In the genomic region with DNA sequence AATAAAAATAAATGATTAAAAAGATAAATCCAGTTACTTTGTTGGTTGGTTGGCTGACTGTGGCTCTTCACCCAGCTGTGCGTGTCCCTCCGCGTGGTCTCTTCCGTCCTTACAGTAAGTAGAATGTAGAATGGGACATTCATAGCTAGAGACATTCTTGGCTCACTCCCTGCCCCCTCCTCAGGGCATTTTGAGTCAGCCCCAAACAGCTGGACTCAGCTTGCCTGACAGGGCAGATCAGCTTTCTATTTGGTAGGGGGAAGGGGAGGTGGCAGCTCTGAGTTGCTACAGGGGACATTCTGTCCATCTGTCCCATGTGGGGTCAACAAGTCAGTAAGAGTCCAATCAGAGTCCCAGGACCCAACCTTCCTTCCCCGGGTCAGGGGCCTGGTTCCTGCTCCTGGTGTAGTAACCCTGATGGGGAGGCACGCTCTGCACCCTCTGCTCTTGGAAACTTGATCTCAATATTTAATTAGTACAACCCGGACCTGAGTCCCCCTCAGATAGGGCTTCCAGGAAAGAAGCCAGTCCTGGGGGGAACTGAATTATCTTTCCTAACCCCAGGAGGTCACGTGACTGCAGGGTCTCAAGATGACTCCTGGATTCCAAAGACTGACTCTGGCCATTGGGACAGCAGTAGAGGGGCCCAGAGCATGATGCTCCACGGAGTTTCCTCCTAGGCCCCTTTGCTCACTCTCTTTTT, we compare ENCODE assay signal across 12 mouse cellular contexts. TPM values are rescaled to one million over a fixed set of nuclear protein-coding genes. Genes with fewer than 3 reads are reported as not detected.
DNase-seq lines count a peak whose midpoint lies in the region; ATAC-seq and TF ChIP-seq lines count a peak whose summit lies in the region.
"Had no signal": no experiment of that assay in that cellular context is flagged by ENCODE, and none has a peak within 500 bp of the region (broad histone marks: within the 10 kb centered on the region; RNA-seq: fewer than 3 reads in every experiment).

No protein-coding gene starts in this region.

- no peak overlapping the region for H3K9ac ChIP-seq in intestine, embryonic 15.5 days
- no peak overlapping the region for H3K9ac ChIP-seq in intestine, postnatal 0 days (ENCODE audit: low read depth, low read length)
- peak overlapping the region; percentile 98 for H3K9ac ChIP-seq in CH12.LX (ENCODE audit: insufficient read depth, low read depth)
- H3K9ac ChIP-seq in intestine, embryonic 16.5 days (ENCODE audit: low read depth, low read length): peak overlapping the region; percentile 34; the same call in 1 of the 2 replicates
- H3K9ac ChIP-seq: hindbrain, embryonic 15.5 days; liver, embryonic 13.5 days had no signal

- H3K4me2 ChIP-seq in intestine, embryonic 15.5 days (replicated peaks): no peak overlapping the region
- no peak overlapping the region for H3K4me2 ChIP-seq in intestine, postnatal 0 days (replicated peaks; ENCODE audit: low read depth)
- H3K4me2 ChIP-seq in CH12.LX (ENCODE audit: insufficient read depth, low read depth, poor library complexity, severe bottlenecking): peak overlapping the region; percentile 57
- no peak overlapping the region for H3K4me2 ChIP-seq in intestine, embryonic 16.5 days (ENCODE audit: low read depth, low read length)
- H3K4me2 ChIP-seq: hindbrain, embryonic 15.5 days; liver, embryonic 13.5 days had no signal

- dilution Hi-C loops in CH12.LX (cut with MboI; ENCODE audit: extremely low pct_ligation_motif_present, extremely low pct_unique_long_range_greater_than_20kb, low sequenced_read_pairs): no loop called here

- peaks cover 22% of the 10 kb centered on the region for H3K4me1 ChIP-seq in intestine, embryonic 15.5 days (replicated peaks)
- H3K4me1 ChIP-seq in intestine, postnatal 0 days (replicated peaks; ENCODE audit: control insufficient read depth, insufficient read depth, low read length): peaks cover 6% of the 10 kb centered on the region; the same call in 1 of the 2 replicates
- peaks cover 22 to 59% of the 10 kb centered on the region in 2 experiments for H3K4me1 ChIP-seq in CH12.LX (ENCODE audit: control insufficient read depth in 1 of 2, insufficient read depth in 2 of 2)
- H3K4me1 ChIP-seq in embryonic facial prominence, embryonic 10.5 days: peaks cover 54% of the 10 kb centered on the region
- H3K4me1 ChIP-seq in intestine, embryonic 16.5 days (ENCODE audit: control insufficient read depth, insufficient read depth, low read length): peaks cover 31% of the 10 kb centered on the region

- peak overlapping the region; percentile 23; the same call in 1 of the 2 replicates for H3K27ac ChIP-seq in intestine, embryonic 15.5 days
- no peak overlapping the region for H3K27ac ChIP-seq in intestine, postnatal 0 days (ENCODE audit: low read depth, low read length)
- peak overlapping the region; percentile 76 for H3K27ac ChIP-seq in CH12.LX (ENCODE audit: insufficient read depth, low read depth)
- H3K27ac ChIP-seq in embryonic facial prominence, embryonic 10.5 days (replicated peaks): no peak overlapping the region; the same call in 1 of the 2 replicates
- H3K27ac ChIP-seq in intestine, embryonic 16.5 days (ENCODE audit: low read length): 0 out of 2 replicates have a peak overlapping the region, but pooled peaks have one; percentile 11
- H3K27ac ChIP-seq: hindbrain, embryonic 15.5 days; liver, embryonic 13.5 days had no signal

- H3K27me3 ChIP-seq in intestine, embryonic 15.5 days (replicated peaks): no peaks in the 10 kb centered on the region
- peaks cover 6% of the 10 kb centered on the region; the same call in 1 of the 2 replicates for H3K27me3 ChIP-seq in intestine, postnatal 0 days (replicated peaks; ENCODE audit: control insufficient read depth, insufficient read depth, low read length)
- H3K27me3 ChIP-seq in CH12.LX (replicated peaks): no peaks in the 10 kb centered on the region
- H3K27me3 ChIP-seq in embryonic facial prominence, embryonic 10.5 days (replicated peaks; ENCODE audit: low read depth, poor library complexity, severe bottlenecking): peaks cover 36% of the 10 kb centered on the region
- no peaks in the 10 kb centered on the region for H3K27me3 ChIP-seq in intestine, embryonic 16.5 days (replicated peaks; ENCODE audit: control insufficient read depth, insufficient read depth, low read length)
- H3K27me3 ChIP-seq: hindbrain, embryonic 15.5 days had no signal

- no peaks in the 10 kb centered on the region for H3K9me3 ChIP-seq in intestine, embryonic 15.5 days
- no peaks in the 10 kb centered on the region for H3K9me3 ChIP-seq in intestine, postnatal 0 days (ENCODE audit: control insufficient read depth)
- no peaks in the 10 kb centered on the region for H3K9me3 ChIP-seq in CH12.LX (replicated peaks; ENCODE audit: low read length)
- H3K9me3 ChIP-seq in embryonic facial prominence, embryonic 10.5 days: no peaks in the 10 kb centered on the region
- H3K9me3 ChIP-seq in intestine, embryonic 16.5 days (ENCODE audit: control insufficient read depth, low read length): no peaks in the 10 kb centered on the region
- H3K9me3 ChIP-seq: hindbrain, embryonic 15.5 days; liver, embryonic 13.5 days had no signal

- 59% methylated on average over 9 of the region's 9 CpGs for whole genome bisulfite sequencing in intestine, embryonic 15.5 days
- WGBS in intestine, postnatal 0 days: 70% methylated on average over 9 of the region's 9 CpGs
- 55% methylated on average over 9 of the region's 9 CpGs for WGBS in embryonic facial prominence, embryonic 10.5 days
- WGBS in intestine, embryonic 16.5 days: 68% methylated on average over 9 of the region's 9 CpGs

- no peak for ATAC-seq in intestine, embryonic 15.5 days
- no peak for ATAC-seq in intestine, postnatal 0 days
- ATAC-seq in intestine, embryonic 16.5 days: no peak

- TF ChIP-seq CTCF in intestine, postnatal 0 days (IDR thresholded peaks at IDR 0.05; ENCODE audit: low read depth): no peak
- TF ChIP-seq CTCF in CH12.LX (conservative IDR thresholded peaks at IDR 0.05 in 1 of 2, IDR thresholded peaks at IDR 0.05 in 1 of 2; ENCODE audit: low read depth in 2 of 2, low read length in 2 of 2): no peak

- peaks cover 25% of the 10 kb centered on the region for H3K79me2 ChIP-seq in CH12.LX (replicated peaks; ENCODE audit: control insufficient read depth, extremely low read depth, insufficient read depth, poor library complexity, severe bottlenecking)

- in situ Hi-C loops in CH12.LX (cut with MboI; ENCODE audit: low pct_ligation_motif_present, low pct_unique_long_range_greater_than_20kb, low sequenced_read_pairs): loop anchor here (10.0 kb wide), 1 partner anchor 371 kb away; the partner anchor contains the start of gene Kif21b

- H3K36me3 ChIP-seq in intestine, embryonic 15.5 days: 0 out of 2 replicates have a peak, but pooled peaks cover 2% of the 10 kb centered on the region
- no peaks in the 10 kb centered on the region for H3K36me3 ChIP-seq in intestine, postnatal 0 days (ENCODE audit: control insufficient read depth, insufficient read depth)
- H3K36me3 ChIP-seq in CH12.LX (replicated peaks in 1 of 2; ENCODE audit: control insufficient read depth in 1 of 2, insufficient read depth in 1 of 2, low read length in 1 of 2): peaks cover 5 to 9% of the 10 kb centered on the region in 2 experiments
- peaks cover 6% of the 10 kb centered on the region for H3K36me3 ChIP-seq in embryonic facial prominence, embryonic 10.5 days (replicated peaks)
- peaks cover 3% of the 10 kb centered on the region for H3K36me3 ChIP-seq in intestine, embryonic 16.5 days (ENCODE audit: control insufficient read depth, insufficient read depth, low read length)
- H3K36me3 ChIP-seq: hindbrain, embryonic 15.5 days had no signal

- peak; percentile 49 for DNase-seq in CH12.LX (ENCODE audit: extremely low read depth)
- peak; percentile 46 for DNase-seq in embryonic facial prominence, embryonic 10.5 days (ENCODE audit: low spot score)
- no peak for DNase-seq in layer of hippocampus, adult 18-20 months (ENCODE audit: low spot score in 2 of 2)
- DNase-seq in adrenal gland, postnatal 36 days: no peak
- DNase-seq in right cerebral cortex, postnatal 25 days: no peak
- DNase-seq: liver, embryonic 13.5 days; right cerebral cortex, adult 18-20 months had no signal

- no peak overlapping the region for H3K4me3 ChIP-seq in intestine, embryonic 15.5 days (replicated peaks)
- no peak overlapping the region for H3K4me3 ChIP-seq in intestine, postnatal 0 days (ENCODE audit: low read depth, low read length)
- H3K4me3 ChIP-seq in CH12.LX (replicated peaks in 1 of 3; ENCODE audit: low read depth in 2 of 3, low read length in 2 of 3, poor library complexity in 1 of 3): peak overlapping the region in 1 of 3 experiments; percentile 7
- no peak overlapping the region for H3K4me3 ChIP-seq in embryonic facial prominence, embryonic 10.5 days
- H3K4me3 ChIP-seq in intestine, embryonic 16.5 days (ENCODE audit: low read length): no peak overlapping the region
- H3K4me3 ChIP-seq: erythroblast, embryonic 14.5 days; hindbrain, embryonic 15.5 days; liver, embryonic 13.5 days had no signal

- TF ChIP-seq POLR2A in CH12.LX (IDR thresholded peaks at IDR 0.05; ENCODE audit: low read depth, low read length): no peak

- TF ChIP-seq EP300 in CH12.LX (IDR thresholded peaks at IDR 0.05; ENCODE audit: low read length): peak; percentile 94

- no peak for TF ChIP-seq RAD21 in CH12.LX (IDR thresholded peaks at IDR 0.05; ENCODE audit: low read depth, low read length)

RNA-seq across cellular contexts. Expression of gene Phlda3, which starts 2.3 kb away (rescaled TPM):
- polyA plus RNA-seq in intestine, embryonic 15.5 days (2015; fragmentation: Nextera tagmentation; extraction: Ambion mirVana): 44.5 and 44.6 TPM in 2 replicates
- polyA plus RNA-seq in intestine, postnatal 0 days (2015; fragmentation: Nextera tagmentation; extraction: Ambion mirVana): 22.0 and 22.5 TPM in 2 replicates
- total RNA-seq in CH12.LX (2012; rRNA removed) (76.8 and 98.1 TPM in 2 replicates), CH12.LX (2014; rRNA removed) (45.6 and 49.5 TPM in 2 replicates)
- 34.9 and 37.5 TPM in 2 replicates for polyA plus RNA-seq in CH12.LX (2012; ENCODE audit: insufficient read length, low read depth)
- polyA plus RNA-seq in embryonic facial prominence, embryonic 10.5 days (2016; fragmentation: Nextera tagmentation; extraction: Ambion mirVana): 29.0 and 32.2 TPM in 2 replicates
- 36.2 and 36.6 TPM in 2 replicates for polyA plus RNA-seq in intestine, embryonic 16.5 days (2015; fragmentation: Nextera tagmentation; extraction: Ambion mirVana)
- total RNA-seq in layer of hippocampus, adult 18-20 months (2021): 10 to 100 TPM; 13.2 to 13.9 TPM
- total RNA-seq in adrenal gland, postnatal 36 days (2021): 10 to 100 TPM; 45.8 to 51.9 TPM

RNA-seq across cellular contexts. Expression of gene Tnni1, which starts 15.6 kb away (rescaled TPM):
- 5.4 and 8.3 TPM in 2 replicates for polyA plus RNA-seq in intestine, embryonic 15.5 days (2015; fragmentation: Nextera tagmentation; extraction: Ambion mirVana)
- polyA plus RNA-seq in intestine, postnatal 0 days (2015; fragmentation: Nextera tagmentation; extraction: Ambion mirVana): 3.1 and 4.1 TPM in 2 replicates
- total RNA-seq in CH12.LX (2012; rRNA removed) (1.5 and 1.6 TPM in 2 replicates), CH12.LX (2014; rRNA removed) (5.5 and 6.9 TPM in 2 replicates)
- polyA plus RNA-seq in CH12.LX (2012; ENCODE audit: insufficient read length, low read depth): 3.5 and 4.2 TPM in 2 replicates
- 5.5 and 7.9 TPM in 2 replicates for polyA plus RNA-seq in embryonic facial prominence, embryonic 10.5 days (2016; fragmentation: Nextera tagmentation; extraction: Ambion mirVana)
- polyA plus RNA-seq in intestine, embryonic 16.5 days (2015; fragmentation: Nextera tagmentation; extraction: Ambion mirVana): 6.4 and 8.7 TPM in 2 replicates
- 1 to 10 TPM; 1.2 to 1.5 TPM for total RNA-seq in layer of hippocampus, adult 18-20 months (2021)
- total RNA-seq in adrenal gland, postnatal 36 days (2021): under 1 TPM in 1 of 2 experiments, not detected in 1; 0.33 TPM
- polyA plus RNA-seq: erythroblast, embryonic 14.5 days had no signal

RNA-seq across cellular contexts. Expression of gene Csrp1, which starts 43.8 kb away (rescaled TPM):
- 203 and 215 TPM in 2 replicates for polyA plus RNA-seq in intestine, embryonic 15.5 days (2015; fragmentation: Nextera tagmentation; extraction: Ambion mirVana)
- 284 and 285 TPM in 2 replicates for polyA plus RNA-seq in intestine, postnatal 0 days (2015; fragmentation: Nextera tagmentation; extraction: Ambion mirVana)
- total RNA-seq in CH12.LX (2012; rRNA removed) (50.7 and 54.3 TPM in 2 replicates), CH12.LX (2014; rRNA removed) (44.7 and 49.4 TPM in 2 replicates)
- polyA plus RNA-seq in CH12.LX (2012; ENCODE audit: insufficient read length, low read depth): 45.9 and 52.5 TPM in 2 replicates
- polyA plus RNA-seq in embryonic facial prominence, embryonic 10.5 days (2016; fragmentation: Nextera tagmentation; extraction: Ambion mirVana): 47.4 and 51.9 TPM in 2 replicates
- 215 TPM in 2 replicates for polyA plus RNA-seq in intestine, embryonic 16.5 days (2015; fragmentation: Nextera tagmentation; extraction: Ambion mirVana)
- total RNA-seq in layer of hippocampus, adult 18-20 months (2021): 100 to 1,000 TPM; 272 to 277 TPM
- 10 to 100 TPM; 73.3 to 99.3 TPM for total RNA-seq in adrenal gland, postnatal 36 days (2021)

RNA-seq across cellular contexts. Expression of gene Lad1, which starts 54.7 kb away (rescaled TPM):
- 179 and 196 TPM in 2 replicates for polyA plus RNA-seq in intestine, embryonic 15.5 days (2015; fragmentation: Nextera tagmentation; extraction: Ambion mirVana)
- polyA plus RNA-seq in intestine, postnatal 0 days (2015; fragmentation: Nextera tagmentation; extraction: Ambion mirVana): 208 and 224 TPM in 2 replicates
- total RNA-seq in CH12.LX (2012; rRNA removed) (0.13 TPM in 1 of 2 replicates, not detected in the other), CH12.LX (2014; rRNA removed) (0.24 TPM in 1 of 2 replicates, not detected in the other)
- 0.17 and 0.25 TPM in 2 replicates for polyA plus RNA-seq in CH12.LX (2012; ENCODE audit: insufficient read length, low read depth)
- polyA plus RNA-seq in embryonic facial prominence, embryonic 10.5 days (2016; fragmentation: Nextera tagmentation; extraction: Ambion mirVana): 7.5 TPM in 2 replicates
- polyA plus RNA-seq in intestine, embryonic 16.5 days (2015; fragmentation: Nextera tagmentation; extraction: Ambion mirVana): 260 and 283 TPM in 2 replicates
- 1 to 10 TPM; 1.0 to 1.3 TPM for total RNA-seq in layer of hippocampus, adult 18-20 months (2021)
- not detected for total RNA-seq in adrenal gland, postnatal 36 days (2021)
- polyA plus RNA-seq: erythroblast, embryonic 14.5 days had no signal

Comparison
In these comparisons a context has a peak if more than half of its experiments do, and no peak if none do; other contexts are left out.
1. H3K27ac ChIP-seq: peak in intestine, embryonic 15.5 days (single experiment), CH12.LX (single experiment) and intestine, embryonic 16.5 days (single experiment); none in intestine, postnatal 0 days (single experiment) and embryonic facial prominence, embryonic 10.5 days (single experiment).
2. H3K9ac ChIP-seq: peak in CH12.LX (single experiment) and intestine, embryonic 16.5 days (single experiment); none in intestine, embryonic 15.5 days (single experiment) and intestine, postnatal 0 days (single experiment).
3. DNase-seq: peak in CH12.LX (single experiment) and embryonic facial prominence, embryonic 10.5 days (single experiment); none in layer of hippocampus, adult 18-20 months (0 of 2), adrenal gland, postnatal 36 days (0 of 2) and right cerebral cortex, postnatal 25 days (single experiment).